Mouse (Mus musculus) CH12.LX (cell line): ENCODE measurements around the gene Dagla.

Source experiments
- CTCF ChIP-seq, 2 experiments: IDR thresholded peaks in 1 of 2; conservative IDR thresholded peaks in 1 of 2; 2 replicates each; pipeline ENCODE4 v1.5.1; 2011 to 2012; ENCODE audit warnings: low read depth in 2 of 2, low read length in 2 of 2, improper control_type of control experiment in 1 of 2, inconsistent platforms in 1 of 2, mild to moderate bottlenecking in 1 of 2, moderate library complexity in 1 of 2
- ELF1 ChIP-seq: IDR thresholded peaks from 2 replicates; pipeline ENCODE4 v1.6.1; 2014; ENCODE audit warnings: low read depth, mild to moderate bottlenecking, inconsistent platforms, low read length, improper control_type of control experiment
- ETS1 ChIP-seq: conservative IDR thresholded peaks from 2 replicates; pipeline ENCODE4 v1.6.1; 2012; ENCODE audit warnings: low read depth, mild to moderate bottlenecking, inconsistent platforms, low read length, improper control_type of control experiment, moderate library complexity
- GABPA ChIP-seq: IDR thresholded peaks from 2 replicates; pipeline ENCODE4 v1.6.1; 2012; ENCODE audit warnings: low read depth, low read length, improper control_type of control experiment, inconsistent platforms; ENCODE audit not compliant: insufficient replicate concordance
- KAT2A ChIP-seq: IDR thresholded peaks from 2 replicates; pipeline ENCODE4 v1.6.1; 2012; ENCODE audit warnings: low read length, improper control_type of control experiment, inconsistent platforms; ENCODE audit not compliant: insufficient replicate concordance
- POLR2A ChIP-seq: IDR thresholded peaks from 2 replicates; pipeline ENCODE4 v1.6.1; 2011; ENCODE audit warnings: low read depth, mild to moderate bottlenecking, improper control_type of control experiment, low read length
- RAD21 ChIP-seq: IDR thresholded peaks from 2 replicates; pipeline ENCODE4 v1.6.1; 2011; ENCODE audit warnings: low read depth, mild to moderate bottlenecking, low read length, improper control_type of control experiment, moderate library complexity
- SMC3 ChIP-seq: IDR thresholded peaks from 2 replicates; pipeline ENCODE4 v1.6.1; 2011; ENCODE audit warnings: low read depth, low read length, improper control_type of control experiment

- TF ChIP-seq POLR2A (no peak), GABPA (no peak), CTCF (conservative IDR thresholded peaks at IDR 0.05 in 1 of 2, IDR thresholded peaks at IDR 0.05 in 1 of 2; ENCODE audit: low read depth in 2 of 2, low read length in 2 of 2) (no peak), ELF1 (no peak), ETS1 (no peak), SMC3 (no peak), RAD21 (no peak), KAT2A (no peak)
Observed at GRCm38 (mm10) chr19:10268851-10269250, 35.8 kb downstream of the Dagla start.
